Mouse (Mus musculus): Measurements from ENCODE around the gene Camp.

DNA sequence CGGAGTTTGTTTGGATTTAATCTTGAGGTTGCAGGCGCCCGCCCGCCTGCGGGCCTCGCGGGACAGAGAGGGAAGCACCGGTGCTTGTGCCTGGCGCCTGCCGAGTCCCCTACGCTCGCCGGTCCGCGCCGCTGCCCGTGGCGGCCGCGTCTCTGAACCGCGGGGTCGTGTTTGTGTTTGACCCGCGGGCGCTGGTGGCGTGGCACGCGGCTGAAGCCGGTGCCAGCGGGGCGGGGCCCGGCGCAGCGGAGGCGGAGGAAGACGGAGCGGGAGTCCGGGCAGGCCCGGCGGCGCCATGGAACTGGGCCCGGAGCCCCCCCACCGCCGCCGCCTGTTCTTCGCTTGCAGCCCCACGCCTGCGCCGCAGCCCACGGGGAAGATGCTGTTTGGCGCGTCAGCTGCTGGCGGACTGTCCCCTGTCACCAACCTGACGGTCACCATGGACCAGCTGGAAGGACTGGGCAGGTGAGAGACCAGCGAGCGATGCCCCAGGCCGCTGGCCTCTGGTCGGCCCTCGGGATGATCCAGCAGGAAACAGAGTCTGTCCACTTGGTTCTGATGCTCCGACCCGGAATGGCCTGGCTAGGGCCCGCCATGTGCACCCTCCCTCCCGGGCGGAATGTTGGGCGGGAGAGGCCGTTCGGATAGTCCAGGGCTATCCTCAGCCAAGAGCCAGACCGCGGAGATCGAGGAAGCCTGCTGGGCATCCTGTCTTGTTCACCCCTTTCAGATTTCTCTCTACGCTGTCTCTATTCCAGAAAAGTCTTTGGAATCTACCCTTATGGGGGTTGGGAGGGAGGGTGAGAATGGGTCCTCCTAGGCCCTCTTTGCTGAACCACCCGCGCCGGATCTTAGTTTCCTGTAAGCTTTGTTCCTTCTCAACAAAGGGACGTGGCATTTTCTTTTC lies 26.5 kb upstream of the Camp start:
- TF ChIP-seq CTCF (IDR thresholded peaks at IDR 0.05; ENCODE audit: extremely low read depth, insufficient read length, insufficient replicate concordance, low read depth, low read length): no peak
- 0 out of 2 replicates have a peak, but pooled peaks have one; percentile 18 for TF ChIP-seq POLR2A (IDR thresholded peaks at IDR 0.05; ENCODE audit: low read depth, low read length)

Data from small intestine, adult 2 months (tissue).